Mouse (Mus musculus) heart, postnatal 0 days (tissue): ENCODE data around the gene Ermap.

Experiments
- CTCF ChIP-seq: IDR thresholded peaks from 2 replicates; pipeline ENCODE4 v1.5.1; 2016; ENCODE audit warnings: antibody characterized with exemption, control low read depth, low read depth
- EP300 ChIP-seq: IDR thresholded peaks from 2 replicates; pipeline ENCODE4 v1.6.1; 2016; ENCODE audit warnings: antibody characterized with exemption, low read depth

DNA sequence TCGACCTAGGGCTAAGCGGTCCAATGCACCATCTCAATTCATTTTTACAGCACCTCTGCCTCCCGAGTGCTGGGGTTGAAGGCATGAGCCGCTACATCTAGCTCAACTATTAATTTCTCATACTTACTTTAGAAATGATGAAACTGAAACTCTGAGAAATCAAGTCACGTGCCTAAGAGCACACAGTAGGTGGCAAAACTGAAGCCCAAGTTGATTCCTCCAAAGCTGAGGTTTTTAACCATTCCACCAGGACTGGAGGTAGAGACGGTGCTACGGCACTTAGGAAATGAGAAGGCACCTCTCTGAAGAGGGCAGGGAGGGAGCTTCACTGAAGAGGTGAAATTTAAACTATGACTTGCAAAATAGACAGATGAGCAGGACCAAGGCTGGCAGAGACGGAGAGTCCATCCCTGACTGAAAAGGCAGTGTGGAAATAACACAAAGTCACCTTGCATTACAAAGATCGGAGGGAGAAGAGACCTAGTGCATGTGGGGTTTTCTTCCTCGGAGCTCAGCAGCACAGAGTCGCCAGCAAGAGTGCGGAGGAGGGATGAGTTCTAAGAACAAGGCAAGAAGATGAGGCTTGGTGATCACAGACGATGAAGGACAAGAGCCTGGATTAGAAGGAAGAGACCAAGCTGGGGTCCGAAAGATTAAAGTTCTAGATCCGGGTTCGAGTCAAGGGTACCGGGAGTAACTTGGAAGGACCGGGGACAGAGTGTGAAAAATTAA is 16.7 kb downstream of the Ermap start:
- TF ChIP-seq CTCF (no peak), EP300 (no peak)
